Mouse (Mus musculus): ENCODE measurements around the gene Hba-a1. TPM values are rescaled to one million over a fixed set of nuclear protein-coding genes. Genes with fewer than 3 reads are reported as not detected.
A peak's percentile ranks its signal among the peaks of the same experiment; 100 is the strongest.
"Not testable (repeated sequence)": the region's sequence is repeated elsewhere in the genome, so short reads cannot be mapped to it uniquely, and the experiment has no call there.

The Hba-a1 gene
- total RNA-seq (2021), result 1,000 to 10,000 TPM; 4,155 to 9,193 TPM

DNA sequence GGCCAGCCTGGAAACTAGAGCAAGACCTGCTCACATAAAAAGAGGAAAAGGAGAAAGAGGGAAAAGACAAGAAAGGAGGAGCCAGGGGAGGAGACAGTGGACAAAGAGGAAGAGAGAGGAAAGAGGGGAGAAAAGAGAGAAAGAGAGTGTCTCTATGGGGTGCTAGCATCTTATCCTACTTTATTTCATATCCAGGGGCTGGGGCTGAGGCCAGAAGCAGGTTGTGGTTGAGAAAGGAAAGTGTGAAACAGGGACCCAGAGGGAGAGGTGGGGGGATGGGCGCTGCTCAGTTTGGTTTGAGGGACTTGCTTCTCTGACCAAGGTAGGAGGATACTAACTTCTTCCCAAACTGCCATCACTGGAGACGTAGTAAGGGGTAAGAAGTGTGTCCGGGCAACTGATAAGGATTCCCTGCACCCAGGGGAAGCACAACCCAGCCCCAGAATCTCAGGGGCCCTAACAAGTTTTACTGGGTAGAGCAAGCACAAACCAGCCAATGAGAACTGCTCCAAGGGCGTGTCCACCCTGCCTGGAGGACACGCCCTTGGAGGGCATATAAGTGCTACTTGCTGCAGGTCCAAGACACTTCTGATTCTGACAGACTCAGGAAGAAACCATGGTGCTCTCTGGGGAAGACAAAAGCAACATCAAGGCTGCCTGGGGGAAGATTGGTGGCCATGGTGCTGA is at the start of gene Hba-a1:
Gene Hba-a1 (plus strand): TSS at position 421 of the 687 bp plus-strand sequence.
- DNase-seq; intact Hi-C loops (cut with DNase I): not testable (repeated sequence)

DNA sequence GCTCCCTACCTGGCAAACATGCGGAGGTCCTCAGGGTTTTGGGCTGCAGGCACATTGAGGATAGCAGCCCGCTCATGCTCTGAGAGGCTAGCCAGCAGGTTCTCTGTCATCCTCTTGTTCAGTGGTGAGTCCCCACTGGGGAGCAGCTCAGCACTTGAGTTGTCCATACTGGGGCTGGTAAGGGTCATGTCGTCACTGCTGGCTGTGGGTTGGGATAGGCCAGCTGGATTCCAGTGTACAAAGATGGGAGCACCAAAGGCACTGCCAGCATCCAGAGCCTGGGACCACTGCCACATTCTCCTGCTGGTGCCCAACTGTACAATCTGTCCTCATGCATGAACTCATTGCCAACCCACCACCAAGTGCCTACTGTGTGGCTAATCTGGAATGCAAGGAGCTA is 49.4 kb upstream of the Hba-a1 start:
- intact Hi-C loops (cut with DNase I), result no loop called here

DNA sequence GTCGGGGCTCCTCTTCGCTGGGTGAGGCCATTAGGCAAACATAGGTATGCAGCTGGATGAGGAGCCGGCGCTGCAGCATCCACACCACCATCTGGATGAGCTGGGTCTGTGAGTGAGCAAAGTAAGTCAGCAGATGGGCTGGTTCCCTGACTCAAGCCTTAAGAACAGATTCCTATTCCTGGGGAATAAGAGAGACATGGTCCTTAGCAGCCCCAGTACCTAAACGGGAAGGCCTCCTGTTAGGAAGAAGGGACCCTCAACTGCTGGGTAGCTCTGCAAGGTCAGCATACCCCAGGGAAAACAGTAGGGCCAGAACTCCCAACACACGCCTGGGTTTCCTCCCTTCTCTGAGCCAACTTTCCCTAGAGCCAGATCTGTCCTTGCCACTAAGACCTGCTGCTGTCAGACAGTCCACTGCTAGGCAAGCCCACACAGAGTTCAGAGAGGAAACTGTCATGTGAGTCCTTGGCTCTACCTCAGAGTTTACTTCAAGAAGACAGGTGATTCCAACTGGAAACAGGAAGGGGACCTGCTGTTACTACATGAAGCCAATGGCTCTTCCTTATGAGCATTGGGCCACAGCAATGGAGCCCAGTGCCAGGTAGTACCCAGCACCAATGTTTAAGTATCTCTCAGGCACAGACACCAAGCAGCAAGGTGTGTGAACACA is 48.4 kb upstream of the Hba-a1 start:
- intact Hi-C loops (cut with DNase I), result no loop called here
- DNase-seq, result no peak

More for the DNA sequence above, 49.4 kb upstream of the Hba-a1 start:
- peak; percentile 45 to 47 for DNase-seq

DNA sequence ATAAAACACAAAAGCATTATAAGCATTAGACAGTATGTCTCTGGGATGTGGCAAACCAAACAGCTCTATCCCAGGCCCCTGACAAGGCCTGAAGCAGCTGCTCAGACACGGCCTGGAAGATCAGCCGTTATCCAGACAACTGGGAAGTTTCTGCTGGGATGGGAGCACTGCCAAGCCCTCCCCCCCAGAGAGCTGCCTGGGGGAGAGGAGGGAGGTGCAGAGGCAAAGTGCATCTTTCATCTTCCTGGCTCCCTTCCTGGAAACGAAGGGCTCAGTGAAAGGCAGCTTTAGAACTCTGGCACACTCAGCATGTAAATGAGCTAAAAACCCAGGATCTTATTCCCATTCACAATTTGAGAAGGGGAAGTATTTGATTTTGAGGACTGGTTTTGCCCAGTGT is 47.7 kb upstream of the Hba-a1 start:
- intact Hi-C loops (cut with DNase I), result no loop called here
- DNase-seq, result peak; percentile 79 to 83

DNA sequence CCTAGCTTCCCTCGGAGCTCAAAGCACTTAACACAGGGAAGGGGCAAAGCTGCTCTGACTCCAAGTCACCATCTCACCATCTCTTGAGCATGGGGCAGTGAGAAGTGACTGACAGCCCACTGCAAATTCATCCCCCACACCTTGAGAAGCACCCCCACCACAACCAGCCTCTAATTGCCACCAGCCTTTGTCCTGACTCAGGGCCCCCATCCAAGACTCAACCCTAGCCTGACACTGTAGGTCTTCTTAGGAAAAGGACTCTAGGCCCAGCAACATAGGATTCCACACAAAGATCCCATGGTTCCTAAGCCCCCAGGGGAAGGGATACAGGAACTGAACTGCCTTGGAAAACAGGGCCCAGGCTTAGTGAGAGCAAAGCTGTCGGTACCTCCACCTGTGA is 47.2 kb upstream of the Hba-a1 start:
- intact Hi-C loops (cut with DNase I), result no loop called here
- DNase-seq, result no peak

DNA sequence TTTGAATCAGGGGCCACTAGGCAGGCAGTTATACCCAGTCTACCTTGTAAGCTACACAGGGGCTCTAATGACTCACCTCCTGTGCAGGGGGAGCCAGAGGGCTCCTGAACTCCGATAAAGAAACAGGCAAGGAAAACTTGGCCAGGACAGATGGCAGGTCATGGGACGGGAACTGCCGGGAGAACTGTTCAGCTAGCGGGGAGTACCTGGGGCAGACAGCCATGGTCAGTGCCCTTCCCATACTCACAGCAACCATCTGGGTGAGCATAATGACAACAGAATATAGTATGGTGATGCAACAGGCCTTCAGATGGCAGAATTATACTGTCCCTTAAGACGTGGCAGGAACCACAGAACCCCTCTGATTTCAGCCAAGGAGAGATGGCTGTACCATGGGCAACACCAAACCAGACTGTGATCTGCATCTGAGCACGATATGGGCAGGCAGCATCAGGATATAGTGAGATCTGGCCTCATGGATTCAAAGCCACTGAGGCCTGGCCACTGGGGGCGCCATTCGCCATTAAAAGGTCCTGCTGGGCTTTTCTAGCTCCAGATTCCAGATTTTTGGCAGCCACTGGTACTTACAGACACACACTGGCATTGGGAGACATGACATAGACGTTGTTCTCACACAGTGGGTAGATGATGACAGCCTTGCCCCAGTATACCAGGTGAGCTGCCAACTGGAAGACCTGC is 46.5 kb upstream of the Hba-a1 start:
- intact Hi-C loops (cut with DNase I), result no loop called here
- DNase-seq, result peak; percentile 60 to 80

DNA sequence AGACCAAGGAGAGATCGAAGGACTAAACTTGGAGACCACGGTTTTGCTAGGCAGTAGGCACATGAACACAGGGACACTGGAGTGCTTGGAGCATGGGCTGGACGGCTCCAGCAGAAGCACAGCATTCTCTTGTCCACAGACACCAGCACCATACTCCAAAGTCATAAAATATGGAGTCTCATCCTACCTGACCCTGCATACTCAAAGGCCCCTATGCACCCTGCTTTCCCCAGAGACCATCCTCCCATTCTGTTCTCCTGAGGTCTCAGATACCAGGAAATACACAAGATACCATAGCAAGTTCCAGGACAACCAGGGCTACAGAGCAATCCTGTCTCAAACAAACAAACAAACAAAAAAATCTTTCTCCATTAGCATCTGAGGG is 45.9 kb upstream of the Hba-a1 start:
- DNase-seq, result no peak
- intact Hi-C loops (cut with DNase I), result no loop called here

DNA sequence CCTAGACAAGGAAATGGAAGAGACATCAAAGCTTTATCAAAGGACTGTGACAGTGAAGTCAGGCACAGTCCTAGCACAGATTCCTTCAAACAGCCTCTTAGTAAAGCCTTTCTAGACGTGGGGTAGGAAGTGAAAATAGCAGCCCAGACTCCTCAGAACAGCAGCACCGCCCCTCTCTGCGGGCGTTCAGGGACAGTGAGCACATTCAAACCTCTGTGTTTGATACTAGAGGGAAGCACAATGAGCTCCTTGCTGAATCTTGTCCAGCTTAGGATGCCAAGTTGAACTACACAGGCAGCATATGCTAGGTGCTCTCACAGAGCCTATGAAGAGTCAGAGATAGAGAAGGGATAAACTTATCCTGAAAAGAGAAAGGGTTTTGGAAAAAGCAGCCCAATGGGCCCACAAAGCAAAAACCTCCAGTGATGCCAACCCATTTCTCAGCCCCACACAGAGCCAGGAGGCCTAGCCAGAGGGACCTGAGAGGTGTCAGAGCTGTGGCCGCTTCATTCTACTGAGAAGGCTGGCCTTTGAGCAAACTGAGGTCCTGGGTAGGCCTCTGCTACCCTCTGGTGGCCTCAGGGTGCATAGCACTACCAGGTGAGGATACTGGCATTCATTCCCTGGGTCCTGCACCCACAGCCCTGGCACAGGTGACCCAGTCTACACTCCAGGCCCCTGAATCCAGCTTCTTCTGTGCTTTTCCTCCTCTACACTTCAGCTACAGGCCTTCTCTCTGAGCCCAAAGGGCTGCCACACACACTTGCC is 45.0 kb upstream of the Hba-a1 start:
- intact Hi-C loops (cut with DNase I), result loop anchor here (1.0 kb wide), 2 partner anchors 21 to 56 kb away; no protein-coding TSS in a partner anchor
- DNase-seq, result peak; percentile 78 to 83

DNA sequence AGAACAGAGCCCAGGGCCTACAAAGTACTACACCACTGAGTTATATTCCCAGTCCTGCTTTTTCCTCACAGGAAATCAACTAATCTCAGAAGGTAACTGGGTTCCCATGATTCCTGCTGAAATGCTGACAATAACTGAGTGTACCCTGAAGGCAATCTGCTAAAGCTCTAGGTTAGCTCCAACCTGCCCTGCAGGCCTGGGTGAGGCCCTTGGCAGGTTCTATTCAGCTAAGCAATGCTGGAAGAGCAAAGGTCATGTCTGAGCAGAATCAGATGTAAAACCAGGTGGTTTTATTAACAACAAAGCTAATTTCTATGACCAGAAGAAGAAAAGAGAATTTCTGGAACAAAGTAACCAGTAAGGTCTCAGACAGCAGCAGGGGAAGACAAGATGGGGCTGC is 41.9 kb upstream of the Hba-a1 start:
- intact Hi-C loops (cut with DNase I), result loop anchor here (5.0 kb wide), 2 partner anchors 34 to 46 kb away; partner anchors contain the start of genes Hbq1b and Snrnp25
- DNase-seq, result no peak

DNA sequence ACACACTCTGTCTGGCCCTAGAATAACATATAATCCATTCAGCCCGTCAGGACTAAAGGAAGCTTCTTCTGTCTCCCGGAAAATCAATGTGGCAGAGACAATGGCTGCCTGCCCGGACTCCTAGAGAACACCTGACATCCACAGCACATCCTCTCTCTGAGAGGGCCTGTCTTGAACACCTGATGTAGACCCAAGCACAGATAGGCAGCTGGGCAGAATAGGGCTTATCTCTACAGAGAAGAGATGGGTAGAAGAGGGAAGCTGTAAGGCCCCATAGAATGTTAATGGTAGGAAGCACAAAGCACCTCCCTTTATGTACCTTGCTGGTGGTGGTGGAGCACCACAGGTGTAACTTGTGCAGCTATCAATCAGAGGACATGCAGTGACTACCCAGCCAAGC is 41.1 kb upstream of the Hba-a1 start:
- intact Hi-C loops (cut with DNase I), result loop anchor here (5.0 kb wide), 2 partner anchors 35 to 45 kb away; partner anchors contain the start of genes Hbq1b and Snrnp25
- DNase-seq, result no peak

DNA sequence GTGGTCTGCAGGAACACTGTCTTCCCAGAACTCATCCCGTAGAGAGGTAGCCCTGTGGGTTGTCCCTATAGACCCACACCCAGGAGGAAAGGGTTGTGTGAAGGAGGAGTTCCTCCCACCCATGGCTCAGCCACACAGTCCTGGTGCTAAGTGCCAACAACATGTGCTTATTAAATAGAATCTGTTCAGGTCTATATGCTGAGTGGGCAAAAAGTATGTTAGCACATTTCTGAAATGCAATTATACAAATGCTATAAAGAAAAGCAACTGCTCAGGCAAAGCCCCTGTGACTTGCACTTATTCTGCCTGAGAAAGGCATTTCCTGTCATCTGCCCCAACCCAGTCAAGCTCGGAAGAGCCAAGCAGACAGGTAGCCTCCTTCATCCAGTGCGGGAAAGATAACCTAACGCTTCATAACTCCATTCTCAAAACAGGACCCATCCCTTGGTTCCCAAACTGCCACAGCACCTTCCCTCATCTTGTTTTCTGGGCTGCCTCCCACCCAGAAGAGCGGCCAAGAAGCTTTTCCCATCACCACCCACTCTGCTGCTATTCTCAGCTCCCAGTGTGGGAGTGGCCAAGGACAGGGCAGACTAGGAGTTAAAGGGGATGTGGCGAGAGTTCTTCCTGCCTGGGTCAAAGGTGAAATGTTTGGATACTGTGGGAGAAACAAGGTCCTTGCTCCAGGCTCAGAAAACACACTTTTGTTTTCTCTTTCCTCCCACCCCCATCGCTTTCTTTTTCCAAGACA is 39.9 kb upstream of the Hba-a1 start:
- intact Hi-C loops (cut with DNase I), result loop anchor here (5.0 kb wide), 2 partner anchors 36 to 44 kb away; partner anchors contain the start of genes Hbq1b and Snrnp25
- peak in 1 of 2 experiments; percentile 35 for DNase-seq

DNA sequence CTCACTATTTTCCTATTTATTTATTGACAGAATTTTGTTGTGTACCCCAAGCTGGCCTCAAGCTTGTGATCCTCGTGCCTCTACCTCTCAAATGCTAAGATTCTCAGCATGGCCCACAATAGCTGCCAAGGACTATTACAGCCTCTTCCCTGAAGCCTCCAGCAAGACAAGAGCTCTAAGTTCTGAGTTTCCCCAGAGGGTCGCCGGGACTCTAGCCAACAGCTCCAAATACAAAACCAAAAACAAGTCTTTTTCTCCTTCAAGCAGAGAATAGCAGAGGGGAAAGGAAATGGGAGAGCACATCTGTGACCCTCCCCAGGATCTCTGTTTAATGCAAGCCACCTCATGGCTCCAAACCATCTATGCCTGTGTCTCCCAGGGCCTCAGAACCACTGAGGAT is 39.2 kb upstream of the Hba-a1 start:
- peak; percentile 55 to 58 for DNase-seq
- intact Hi-C loops (cut with DNase I), result loop anchor here (5.0 kb wide), 2 partner anchors 37 to 43 kb away; partner anchors contain the start of genes Hbq1b and Snrnp25

DNA sequence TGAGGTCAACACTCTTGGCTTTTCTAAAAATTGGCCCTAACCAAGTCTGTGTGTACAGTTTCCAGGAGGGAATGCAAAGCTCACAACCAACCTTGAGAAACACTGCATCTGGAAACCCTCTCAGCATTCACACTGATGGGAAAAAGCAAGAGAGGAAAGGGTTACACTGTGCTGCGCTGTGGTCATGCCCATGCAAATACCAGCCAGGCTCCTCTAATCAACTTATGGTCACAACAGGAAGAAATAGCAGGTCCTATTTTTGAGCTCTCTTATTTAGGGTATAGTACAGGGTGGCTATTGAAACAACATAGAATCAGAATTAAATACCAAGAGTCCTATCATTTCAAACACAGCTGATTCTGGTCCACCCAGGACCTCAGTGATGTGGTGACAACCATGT is 38.7 kb upstream of the Hba-a1 start:
- no peak for DNase-seq
- intact Hi-C loops (cut with DNase I), result loop anchor here (5.0 kb wide), 2 partner anchors 37 to 43 kb away; partner anchors contain the start of genes Hbq1b and Snrnp25

DNA sequence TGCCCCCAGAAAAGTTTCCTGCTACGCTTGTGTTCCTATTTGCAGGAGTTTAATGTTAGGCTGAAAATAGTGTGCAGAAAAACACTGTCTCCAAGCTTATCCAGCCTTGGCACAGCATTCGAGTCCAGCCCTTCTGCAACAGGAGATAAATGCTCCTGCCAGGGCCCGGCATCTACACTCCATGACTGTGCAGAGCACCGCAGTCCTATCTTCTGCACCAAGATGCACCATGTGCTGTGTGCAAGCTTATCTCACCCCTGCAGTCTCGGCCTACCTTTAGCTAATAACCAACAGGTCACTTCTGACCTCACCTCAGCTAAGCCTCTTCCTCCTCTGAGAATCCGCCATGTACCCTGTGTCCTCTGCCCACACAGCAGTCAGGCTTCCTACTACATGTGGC is 37.7 kb upstream of the Hba-a1 start:
- DNase-seq, result no peak
- intact Hi-C loops (cut with DNase I), result no loop called here

DNA sequence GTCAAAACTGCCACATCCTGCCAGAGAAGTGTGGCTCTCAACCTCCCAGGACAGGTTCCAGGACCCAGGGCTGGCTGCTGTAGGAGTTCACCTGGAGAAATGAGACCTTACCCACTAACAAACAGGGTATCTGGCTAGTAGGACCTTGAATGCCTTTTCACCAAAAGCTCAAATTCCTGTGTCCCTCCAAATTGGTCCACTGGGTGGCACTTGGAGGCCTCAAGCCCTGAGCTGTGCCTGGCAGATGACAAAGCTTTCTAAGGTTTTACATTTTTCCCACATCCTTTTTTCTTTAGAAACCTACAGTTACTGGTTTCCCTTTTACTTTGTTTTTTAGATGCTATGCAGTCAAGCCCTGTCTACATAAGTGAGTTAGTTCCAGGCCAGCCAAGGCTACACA is 36.2 kb upstream of the Hba-a1 start:
- intact Hi-C loops (cut with DNase I), result no loop called here

DNA sequence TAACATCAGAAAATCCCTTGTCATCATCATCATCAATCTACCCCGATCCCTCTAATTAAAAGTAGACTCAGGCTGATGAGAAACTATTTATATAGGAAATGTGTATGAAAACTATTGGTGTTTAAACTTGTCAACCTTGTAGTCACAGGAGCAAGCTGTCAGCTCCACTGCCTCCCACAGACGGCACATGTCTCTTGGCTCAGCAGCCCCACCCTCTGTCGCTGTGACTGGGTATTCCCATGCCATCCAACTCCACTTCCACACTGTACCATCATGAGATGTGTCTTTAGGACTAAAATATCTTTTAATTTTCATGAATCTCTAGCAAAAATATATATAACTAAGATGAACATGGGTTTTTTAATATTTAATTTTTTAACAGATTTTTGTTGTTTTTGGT is 35.0 kb upstream of the Hba-a1 start:
- intact Hi-C loops (cut with DNase I), result no loop called here
- DNase-seq, result no peak

More for the DNA sequence above, 36.2 kb upstream of the Hba-a1 start:
- DNase-seq, result no peak

DNA sequence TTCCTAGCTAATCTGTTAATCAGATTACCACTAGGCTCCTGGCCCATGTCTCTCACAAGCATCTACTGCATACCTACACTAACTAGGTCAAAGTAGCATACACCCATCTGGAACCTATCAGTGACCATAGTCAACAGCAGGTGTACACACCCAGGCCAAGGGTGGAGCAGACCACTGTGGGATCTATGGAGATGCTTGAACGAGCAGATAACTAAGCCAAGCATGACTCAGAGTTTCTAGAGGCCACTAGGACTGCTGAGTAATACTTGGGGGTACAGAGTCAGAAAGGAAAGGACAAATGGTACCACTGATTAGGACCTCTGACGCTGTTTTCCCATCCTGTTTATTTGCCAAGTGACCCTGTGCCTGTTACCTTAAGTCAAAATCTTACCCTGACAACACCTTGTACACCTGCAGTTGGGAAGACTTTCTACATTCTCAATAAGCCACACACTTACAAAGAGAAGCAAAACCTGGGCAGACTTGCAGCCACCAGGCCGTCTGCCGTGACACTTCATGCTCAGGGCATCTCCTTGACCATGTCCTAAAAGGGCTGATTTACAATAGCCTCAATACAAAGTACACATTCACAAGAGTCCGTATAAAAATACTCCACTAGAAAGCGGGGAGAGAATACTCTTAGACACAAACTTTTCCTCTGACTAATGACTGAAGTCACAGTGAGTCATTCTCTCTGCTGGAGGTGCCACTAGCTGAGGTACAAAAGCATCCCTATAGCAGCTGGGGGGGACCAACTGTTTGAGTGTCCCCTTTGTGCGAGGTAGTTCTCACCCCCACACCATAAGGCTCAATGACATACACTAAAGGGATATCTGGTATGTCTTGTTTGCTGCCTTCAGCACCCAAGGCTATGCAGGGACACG is 32.2 kb upstream of the Hba-a1 start:
- intact Hi-C loops (cut with DNase I), result no loop called here
- no peak for DNase-seq

DNA sequence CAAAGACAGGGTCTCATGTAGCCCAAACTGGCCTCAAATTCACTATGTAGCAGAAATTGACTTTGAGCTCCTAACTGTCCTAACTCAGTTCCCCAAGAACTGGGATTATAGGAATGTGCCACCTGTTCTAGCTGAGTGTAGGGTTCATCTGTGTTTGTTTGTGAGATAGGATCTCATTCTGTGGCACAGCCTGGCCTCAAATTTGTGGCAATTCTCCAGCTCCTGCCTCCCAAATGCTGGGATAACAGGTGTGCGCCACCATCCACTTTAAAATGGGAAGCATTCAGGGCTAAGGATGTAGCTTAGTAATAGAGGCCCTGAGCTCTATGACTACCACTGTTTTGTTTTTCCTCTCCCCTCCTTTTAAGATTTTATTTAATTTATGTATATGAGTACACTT is 30.2 kb upstream of the Hba-a1 start:
- intact Hi-C loops (cut with DNase I), result no loop called here
- no peak for DNase-seq

DNA sequence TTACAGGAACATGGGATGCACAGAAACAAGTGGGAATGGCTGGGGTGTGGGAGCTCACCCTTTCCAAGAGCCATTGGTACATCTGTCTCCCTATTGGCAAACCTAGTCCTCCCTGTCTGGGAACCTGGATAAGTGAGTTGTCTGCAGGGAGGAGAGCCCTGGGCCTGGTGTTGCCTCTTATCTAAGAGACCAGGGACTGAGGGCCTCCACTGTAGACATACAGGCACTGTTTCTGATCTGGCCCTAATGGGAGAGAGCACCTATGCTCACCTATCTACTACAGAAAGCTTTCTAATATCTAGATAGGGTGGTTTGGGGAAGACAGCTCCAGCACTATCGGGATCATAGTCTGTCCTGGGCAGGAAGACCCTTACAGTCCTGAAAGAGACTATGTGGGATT is 27.2 kb upstream of the Hba-a1 start:
- intact Hi-C loops (cut with DNase I), result no loop called here
- DNase-seq, result no peak

Data from heart, postnatal 10 days (tissue).